Mouse (Mus musculus) kidney, adult 2 months (tissue): Measurements from ENCODE around the gene Tmem126b. TPM values are rescaled to one million over a fixed set of nuclear protein-coding genes. Genes with fewer than 3 reads are reported as not detected.

Experiments
- DNase-seq: peaks from one replicate; pipeline ENCODE4 v3.0.0; 2021
- H3K27ac ChIP-seq: fragments of 200-500 bp; 2 replicates; pipeline ENCODE4 v1.5.1; 2012; ENCODE audit warnings: low read depth, low read length, control low read depth, inconsistent platforms; ENCODE audit not compliant: insufficient read depth
- H3K27me3 ChIP-seq: fragments of 200-500 bp; replicated peaks from 2 replicates; pipeline ENCODE4 v1.6.1; 2012; ENCODE audit warnings: mild to moderate bottlenecking, moderate library complexity, low read length, inconsistent platforms; ENCODE audit not compliant: control insufficient read depth, insufficient read depth
- H3K36me3 ChIP-seq: fragments of 200-500 bp; 2 replicates; pipeline ENCODE4 v1.6.1; 2012; ENCODE audit warnings: mild to moderate bottlenecking, moderate library complexity, low read length, inconsistent platforms; ENCODE audit not compliant: control insufficient read depth, insufficient read depth
- H3K4me1 ChIP-seq: fragments of 200-500 bp; 2 replicates; pipeline ENCODE4 v1.6.1; 2011; ENCODE audit warnings: low read length; ENCODE audit not compliant: control insufficient read depth, insufficient read depth
- H3K4me3 ChIP-seq: fragments of 200-500 bp; 2 replicates; pipeline ENCODE4 v1.5.1; 2011; ENCODE audit warnings: mild to moderate bottlenecking, low read depth, low read length, control low read depth; ENCODE audit not compliant: insufficient read depth
- CTCF ChIP-seq: fragments of 200-500 bp; conservative IDR thresholded peaks from 2 replicates; pipeline ENCODE4 v1.5.1; 2011; ENCODE audit warnings: low read depth, mild to moderate bottlenecking, control low read depth, low read length, moderate library complexity, mixed read lengths; ENCODE audit not compliant: insufficient read depth, insufficient read length
- POLR2A ChIP-seq: fragments of 200-500 bp; IDR thresholded peaks from one replicate; pipeline ENCODE4 v1.6.1; 2011; ENCODE audit warnings: low read depth, low read length, control low read depth
- WGBS: fragments of 180-500 bp; shearing (Covaris S2); methylation state at CpG from one replicate; pipeline ENCODE4 v1.1.7; 2018; 5-methylcytosine and 5-hydroxymethylcytosine counted together
- polyA plus RNA-seq: library from polyadenylated mRNA; depleted of rRNA; stranded (reverse); fragments of >200 nt; gene quantifications from 2 replicates; pipeline ENCODE4 v1.2.3, GENCODE M21; 2012

Gene Tmem126b
- polyA plus RNA-seq, 1 experiment = 17.2 TPM

DNA sequence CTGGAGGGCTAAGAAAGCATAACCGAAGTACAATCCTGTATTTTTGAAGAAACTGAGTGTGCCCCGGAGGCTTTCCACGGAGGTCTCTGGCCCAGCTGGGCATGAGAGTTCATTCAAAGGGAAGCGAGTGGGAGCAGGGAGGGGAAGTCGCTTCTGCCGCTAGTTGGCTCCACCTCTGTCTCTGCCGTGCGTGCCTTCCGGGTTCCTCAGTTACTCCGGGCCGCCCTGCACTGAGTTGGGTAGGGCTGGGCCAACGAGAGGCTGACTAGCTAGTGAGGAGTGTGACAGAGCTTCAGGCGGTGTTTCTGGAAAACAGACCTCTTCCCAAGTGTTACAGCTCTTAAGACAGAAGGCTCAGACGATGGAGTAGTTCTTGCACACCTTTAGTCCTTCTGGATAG is 14.9 kb downstream of the Tmem126b start:
- Histone ChIP-seq H3K36me3 (no peaks in the 10 kb centered on the region), H3K4me3 (no peak overlapping the region), H3K4me1 (peaks cover 6% of the 10 kb centered on the region), H3K27ac (no peak overlapping the region), H3K27me3 (no peaks in the 10 kb centered on the region)
- DNase-seq = peak; percentile 50
- TF ChIP-seq POLR2A (no peak), CTCF (peak; percentile 43)
- 24% methylated on average over 14 of the region's 14 CpGs for WGBS

DNA sequence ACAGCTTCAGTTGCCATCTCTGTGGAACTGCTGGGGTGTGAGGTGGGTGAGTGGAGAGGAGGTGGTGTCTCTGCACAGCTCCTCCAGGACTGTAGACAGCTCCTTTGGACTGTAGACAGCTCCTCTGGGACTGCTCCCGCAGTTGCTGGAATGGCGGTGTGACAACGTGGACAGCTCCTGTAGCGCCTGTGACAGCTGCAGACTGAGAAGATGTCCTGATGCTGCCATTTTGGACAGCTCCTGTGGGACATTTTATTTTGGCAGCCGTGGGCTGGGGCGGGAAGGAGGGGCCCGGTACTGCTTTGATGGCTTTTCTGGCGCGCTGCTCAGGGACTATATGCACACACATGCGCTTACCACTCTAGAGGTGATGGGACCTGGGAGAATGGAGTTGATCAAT is 15.5 kb downstream of the Tmem126b start:
- 58% methylated on average over 10 of the region's 10 CpGs for WGBS
- no peak for TF ChIP-seq POLR2A
- TF ChIP-seq CTCF = no peak
- no peak overlapping the region for H3K27ac ChIP-seq
- H3K4me3 ChIP-seq = no peak overlapping the region
- peaks cover 8% of the 10 kb centered on the region for H3K4me1 ChIP-seq
- no peak for DNase-seq
- no peaks in the 10 kb centered on the region for H3K36me3 ChIP-seq
- H3K27me3 ChIP-seq = no peaks in the 10 kb centered on the region

DNA sequence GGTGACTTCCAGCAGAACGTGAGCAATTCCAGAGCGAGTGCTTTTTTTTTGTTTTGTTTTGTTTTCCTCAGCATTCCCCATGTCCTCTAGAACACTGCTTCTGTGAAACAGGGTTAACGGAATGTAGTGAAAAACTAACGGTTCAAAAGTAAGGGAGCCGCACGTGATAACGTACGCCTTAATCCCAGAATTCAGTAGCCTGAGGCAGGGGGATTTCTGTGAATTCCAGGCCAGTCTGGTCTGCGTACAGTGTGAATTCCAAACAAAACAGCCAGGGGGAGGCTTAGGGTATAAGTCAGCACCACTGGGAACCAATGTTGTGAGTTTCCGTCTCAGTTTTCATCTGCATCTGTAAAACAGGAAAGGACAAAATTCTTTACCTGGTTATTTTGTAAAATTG is 18.3 kb downstream of the Tmem126b start:
- Histone ChIP-seq H3K4me1 (peaks cover 8% of the 10 kb centered on the region), H3K36me3 (peaks cover 1% of the 10 kb centered on the region; the same call in 1 of the 2 replicates), H3K4me3 (peak overlapping the region; percentile 67), H3K27me3 (no peaks in the 10 kb centered on the region), H3K27ac (peak overlapping the region; percentile 85)
- peak; percentile 25 for DNase-seq
- WGBS = 2% methylated on average over 10 of the region's 10 CpGs
- TF ChIP-seq CTCF (no peak; the same call in 1 of the 2 replicates), POLR2A (no peak)

DNA sequence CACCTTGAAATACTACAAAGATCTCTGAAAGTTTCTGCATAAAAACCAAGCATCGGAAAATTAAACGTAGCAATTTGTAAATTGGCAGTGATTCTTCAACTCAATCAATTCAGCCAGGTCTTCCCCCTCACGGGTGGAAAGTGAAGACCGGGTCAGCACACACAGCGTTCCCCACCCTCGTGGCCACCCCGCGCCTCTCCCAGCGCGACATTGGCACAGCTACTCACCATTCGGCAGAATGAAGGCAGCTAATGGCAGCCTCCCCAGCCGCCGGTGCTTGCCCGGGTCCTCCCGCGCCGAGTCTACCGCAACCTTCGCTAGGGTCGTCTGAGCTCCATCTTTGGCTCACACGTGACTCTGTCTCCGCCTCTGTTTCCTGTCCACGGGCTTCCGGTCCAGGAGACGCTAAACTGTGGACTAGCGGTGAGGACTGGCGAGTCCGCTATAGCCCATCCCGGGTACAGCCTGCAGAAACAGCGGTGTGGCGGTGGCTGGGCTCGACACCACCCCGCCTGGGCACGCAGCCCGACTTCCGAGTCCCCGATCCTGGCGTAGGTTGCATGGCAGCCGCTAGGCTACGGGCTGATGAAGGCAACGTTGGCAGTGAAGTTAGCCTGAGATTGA is 18.8 kb downstream of the Tmem126b start, which contains the start of gene Tmem126a:
Gene Tmem126a, minus strand, starts transcription at position 385 of the 624 bp plus-strand sequence.
- H3K36me3 ChIP-seq = peaks cover 1% of the 10 kb centered on the region; the same call in 1 of the 2 replicates
- H3K27me3 ChIP-seq = no peaks in the 10 kb centered on the region
- peak within 1 kb of the TSS; percentile 67 for H3K4me3 ChIP-seq
- H3K4me1 ChIP-seq = peaks cover 8% of the 10 kb centered on the region
- DNase-seq = peak; percentile 95
- peak; percentile 84 for TF ChIP-seq POLR2A
- peak; percentile 35 for TF ChIP-seq CTCF
- WGBS = under 1% methylated on average over 41 of the region's 41 CpGs
- H3K27ac ChIP-seq = peak within 1 kb of the TSS; percentile 85

DNA sequence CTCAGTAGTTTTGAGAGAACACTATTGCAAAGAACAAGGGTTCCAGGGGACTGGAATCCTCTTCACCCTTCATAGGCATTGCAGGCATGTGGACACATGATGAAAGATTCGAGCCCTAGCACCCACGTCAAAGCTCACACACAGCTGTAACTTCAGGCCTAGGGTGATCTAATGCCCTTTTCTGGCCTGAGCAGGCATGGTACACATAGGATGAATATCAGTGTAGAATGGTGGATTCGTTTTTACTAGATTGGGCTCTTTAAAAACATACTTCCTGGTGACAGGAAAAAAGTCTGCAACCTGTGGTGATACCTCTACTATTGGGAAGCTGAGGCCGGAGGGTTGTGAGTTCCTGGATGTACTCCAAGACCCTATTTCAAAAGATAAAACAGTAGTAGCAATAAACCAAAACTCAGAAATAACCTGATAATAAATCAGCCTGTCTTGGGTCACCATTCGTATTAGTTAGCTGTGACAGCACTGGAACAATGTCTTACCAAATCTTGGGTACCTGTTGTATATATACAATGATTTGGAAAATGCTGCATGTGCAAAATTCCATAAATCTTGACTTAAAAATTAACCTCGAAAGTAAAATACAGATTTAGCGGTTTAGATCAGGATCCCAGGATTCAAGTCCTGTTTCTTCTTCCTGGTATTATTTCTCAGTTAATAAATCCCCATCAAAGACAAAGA is 19.5 kb downstream of the Tmem126b start:
- Histone ChIP-seq H3K36me3 (peaks cover 1% of the 10 kb centered on the region), H3K27me3 (no peaks in the 10 kb centered on the region), H3K4me1 (peaks cover 8% of the 10 kb centered on the region), H3K27ac (peak overlapping the region; percentile 80), H3K4me3 (peak overlapping the region; percentile 67)
- TF ChIP-seq CTCF = no peak
- no peak for TF ChIP-seq POLR2A
- 5% methylated on average over 7 of the region's 7 CpGs for WGBS
- no peak for DNase-seq

DNA sequence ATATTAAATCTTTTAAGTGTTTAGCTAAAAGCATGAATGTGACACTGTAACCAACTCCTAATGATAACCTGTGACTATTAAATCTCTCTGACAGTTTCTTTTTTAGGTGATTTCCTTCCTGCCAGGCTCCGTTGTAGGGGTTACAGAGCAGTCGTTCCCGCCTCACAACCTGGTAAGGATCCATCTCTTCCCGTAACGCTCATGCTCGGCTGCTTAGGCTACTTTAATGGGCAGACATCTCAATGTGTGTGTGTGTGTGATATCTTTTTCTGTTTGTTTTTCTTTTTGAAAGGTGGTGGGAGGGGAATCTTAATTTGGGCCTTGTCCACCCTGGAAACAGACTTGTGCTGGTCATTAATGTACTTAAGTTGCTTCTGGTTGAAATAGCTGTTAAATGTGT is 31.6 kb downstream of the Tmem126b start:
- TF ChIP-seq CTCF = no peak
- H3K27ac ChIP-seq = peak overlapping the region; percentile 26; the same call in 1 of the 2 replicates
- H3K4me1 ChIP-seq = peaks cover 7% of the 10 kb centered on the region; the same call in 1 of the 2 replicates
- WGBS = 0% methylated on average over 6 of the region's 6 CpGs
- H3K4me3 ChIP-seq = peak overlapping the region; percentile 86
- H3K36me3 ChIP-seq = no peaks in the 10 kb centered on the region
- H3K27me3 ChIP-seq = no peaks in the 10 kb centered on the region
- peak; percentile 29 for DNase-seq
